Mouse (Mus musculus): ENCODE data around the gene Leprot.

DNA sequence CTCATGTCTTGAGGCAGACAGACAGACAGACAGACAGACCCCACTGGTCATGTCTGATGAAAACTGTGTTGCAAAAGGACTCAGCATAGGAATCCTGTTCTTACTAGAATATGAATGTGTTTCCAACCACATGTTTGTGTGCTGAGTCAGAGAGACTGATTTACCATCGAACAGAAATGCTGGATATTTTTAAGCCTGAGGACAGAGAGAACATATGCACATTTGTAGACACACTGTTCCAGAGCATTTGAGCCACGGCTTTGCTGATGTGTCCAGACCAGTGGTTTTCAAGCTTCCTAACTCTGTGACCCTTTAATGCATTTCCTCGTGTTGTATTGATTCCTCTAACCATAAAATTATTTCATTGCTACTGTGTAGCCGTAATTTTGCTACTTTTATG, 4.3 kb upstream of the Leprot start:
- TF ChIP-seq CTCF (IDR thresholded peaks at IDR 0.05; ENCODE audit: borderline replicate concordance, insufficient read depth, low read depth, low read length) (no peak), POLR2A (IDR thresholded peaks at IDR 0.05; ENCODE audit: borderline replicate concordance, insufficient read depth, low read length) (no peak)
